Mouse (Mus musculus) ES-E14 (cell line): ENCODE data around the gene Eif5. TPM values are rescaled to one million over a fixed set of nuclear protein-coding genes. Genes with fewer than 3 reads are reported as not detected.

Experiments
- DNase-seq: peaks from one replicate; pipeline ENCODE4 v3.0.0-alpha.2; 2013; ENCODE audit warnings: low read depth, low spot score
- H3K27ac ChIP-seq: 2 replicates; pipeline ENCODE4 v1.5.1; 2012; ENCODE audit warnings: low read depth, mild to moderate bottlenecking, low read length, moderate library complexity, mixed read lengths; ENCODE audit not compliant: poor library complexity, insufficient read depth, severe bottlenecking
- H3K36me3 ChIP-seq: 2 replicates; pipeline ENCODE4 v1.6.1; 2012; ENCODE audit warnings: mild to moderate bottlenecking, low read length, moderate library complexity, mixed read lengths; ENCODE audit not compliant: control insufficient read depth, poor library complexity, insufficient read depth, severe bottlenecking
- H3K4me1 ChIP-seq, 2 experiments: fragments of 150-350 bp in 1 of 2; sonication (generic) in 1 of 2; 2 replicates each; pipeline ENCODE4 v1.6.1; 2012; ENCODE audit warnings: low read length in 2 of 2, mild to moderate bottlenecking in 1 of 2, mixed read lengths in 1 of 2; ENCODE audit not compliant: control insufficient read depth in 2 of 2, insufficient read depth in 2 of 2, poor library complexity in 1 of 2
- H3K4me3 ChIP-seq, 2 experiments: fragments of 150-350 bp in 1 of 2; sonication (generic) in 1 of 2; 2 replicates each; pipeline ENCODE4 v1.5.1; 2012; ENCODE audit warnings: low read length in 2 of 2, low read depth in 1 of 2, mild to moderate bottlenecking in 1 of 2, mixed read lengths in 1 of 2; ENCODE audit not compliant: insufficient read depth in 1 of 2, poor library complexity in 1 of 2, severe bottlenecking in 1 of 2
- H3K9ac ChIP-seq: 2 replicates; pipeline ENCODE4 v1.6.1; 2012; ENCODE audit warnings: low read depth, mild to moderate bottlenecking, low read length, mixed read lengths; ENCODE audit not compliant: poor library complexity, insufficient read depth, severe bottlenecking
- H3K9me3 ChIP-seq: fragments of 150-350 bp; sonication (generic); 2 replicates; pipeline ENCODE4 v1.6.1; 2012; ENCODE audit warnings: low read depth, mild to moderate bottlenecking, low read length; ENCODE audit not compliant: control insufficient read depth, insufficient read depth
- CHD2 ChIP-seq: IDR thresholded peaks from 2 replicates; pipeline ENCODE4 v1.6.1; 2014; ENCODE audit warnings: mild to moderate bottlenecking, low read depth, low read length, inconsistent platforms
- HCFC1 ChIP-seq: IDR thresholded peaks from 2 replicates; pipeline ENCODE4 v1.6.1; 2012; ENCODE audit warnings: low read length, inconsistent platforms, borderline replicate concordance; ENCODE audit not compliant: insufficient read depth
- MAFK ChIP-seq: IDR thresholded peaks from 2 replicates; pipeline ENCODE4 v1.6.1; 2014; ENCODE audit warnings: mild to moderate bottlenecking, low read depth, low read length, inconsistent platforms; ENCODE audit not compliant: insufficient read depth
- ZC3H11A ChIP-seq: IDR thresholded peaks from 2 replicates; pipeline ENCODE4 v1.6.1; 2012; ENCODE audit warnings: low read depth, mild to moderate bottlenecking, inconsistent platforms, low read length, borderline replicate concordance
- ZNF384 ChIP-seq: IDR thresholded peaks from 2 replicates; pipeline ENCODE4 v1.6.1; 2012; ENCODE audit warnings: low read depth, low read length, inconsistent platforms
- in situ Hi-C, 2 experiments: fragments of 600-800 bp; cut with MboI; formaldehyde crosslinking; loops; one replicate each; pipeline ENCODE4 v1.15.1; 2025; ENCODE audit warnings: low sequenced_read_pairs in 2 of 2, inconsistent platforms in 1 of 2; ENCODE audit not compliant: unreplicated experiment in 2 of 2
- total RNA-seq: library from RNA; depleted of rRNA; stranded (reverse); fragments of 300-350 nt; gene quantifications from 2 replicates; pipeline ENCODE4 v1.2.3, GENCODE M21; 2012

Eif5 gene
- total RNA-seq, 1 experiment, result 269 TPM

DNA sequence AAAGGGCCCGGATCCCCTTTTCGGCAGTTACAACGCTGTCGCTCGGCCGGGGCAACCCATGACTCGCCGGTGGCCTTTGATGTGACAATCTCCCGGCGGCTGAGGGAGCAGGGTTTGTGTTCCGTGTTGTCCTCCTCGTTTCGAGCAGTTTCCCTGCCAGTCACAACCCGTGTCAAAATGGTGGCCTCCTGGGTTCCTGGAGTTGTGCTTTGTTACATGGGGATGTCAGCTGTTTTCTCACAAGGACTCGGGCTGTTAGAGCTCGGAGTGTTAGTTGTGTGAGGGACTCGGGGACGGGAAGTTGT, 1.2 kb downstream of the Eif5 start:
- Histone ChIP-seq H3K4me1 (peaks cover 3 to 4% of the 10 kb centered on the region in 2 experiments; a peak in 2 of 4 replicates), H3K9me3 (no peaks in the 10 kb centered on the region), H3K4me3 (peak overlapping the region; percentile 85), H3K9ac (peak overlapping the region; percentile 97), H3K36me3 (peaks cover 41% of the 10 kb centered on the region), H3K27ac (peak overlapping the region; percentile 87)
- in situ Hi-C loops, result loop anchor here in 1 of 2 experiments (25.0 kb wide), 1 partner anchor 852 kb away; the partner anchor contains the start of gene 1700001K19Rik
- DNase-seq, result no peak
- TF ChIP-seq MAFK (no peak), ZNF384 (no peak), ZC3H11A (no peak), HCFC1 (no peak; the same call in 1 of the 2 replicates), CHD2 (no peak)

DNA sequence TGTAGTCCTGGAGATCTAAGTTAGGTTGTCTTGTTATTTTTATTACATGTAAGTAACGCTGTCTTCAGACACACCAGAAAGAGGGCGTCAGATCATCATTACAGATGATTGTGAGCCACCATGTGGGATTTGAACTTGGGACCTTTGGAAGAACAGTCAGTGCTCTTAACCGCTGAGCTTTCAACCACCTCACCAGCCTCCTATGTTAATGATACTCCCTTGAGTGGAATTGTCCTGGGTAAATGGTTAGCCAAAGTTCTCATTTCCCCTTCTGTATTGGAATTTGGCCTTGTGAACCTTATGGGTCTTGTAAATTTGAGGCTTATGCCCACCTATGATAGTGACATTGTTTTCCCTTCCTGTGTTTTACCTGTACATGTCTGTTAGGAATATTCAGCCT, 9.3 kb downstream of the Eif5 start:
- no peaks in the 10 kb centered on the region for H3K9me3 ChIP-seq
- DNase-seq, result no peak
- TF ChIP-seq HCFC1 (no peak), ZC3H11A (no peak), CHD2 (no peak), MAFK (no peak), ZNF384 (no peak)
- peaks cover 20% of the 10 kb centered on the region for H3K36me3 ChIP-seq
- H3K27ac ChIP-seq, result no peak overlapping the region
- H3K4me3 ChIP-seq, result no peak overlapping the region
- no peak overlapping the region for H3K9ac ChIP-seq
- H3K4me1 ChIP-seq, result no peaks in the 10 kb centered on the region; a peak in 1 of 4 replicates
- in situ Hi-C loops, result loop anchor here in 1 of 2 experiments (25.0 kb wide), 1 partner anchor 860 kb away; the partner anchor contains the start of gene 1700001K19Rik

GRCm38 (mm10) chr12:111548555-111549289, 10.9 kb downstream of the Eif5 start:
- Histone ChIP-seq H3K4me1 (no peaks in the 10 kb centered on the region; a peak in 1 of 4 replicates), H3K9ac (no peak overlapping the region), H3K27ac (no peak overlapping the region), H3K36me3 (peaks cover 7% of the 10 kb centered on the region; the same call in 1 of the 2 replicates), H3K4me3 (no peak overlapping the region), H3K9me3 (no peaks in the 10 kb centered on the region)
- no peak for DNase-seq
- in situ Hi-C loops, result loop anchor here in 1 of 2 experiments (25.0 kb wide), 1 partner anchor 861 kb away; the partner anchor contains the start of gene 1700001K19Rik
- TF ChIP-seq CHD2, result no peak
- TF ChIP-seq ZNF384, result no peak
- no peak for TF ChIP-seq ZC3H11A
- TF ChIP-seq HCFC1, result no peak
- no peak for TF ChIP-seq MAFK

DNA sequence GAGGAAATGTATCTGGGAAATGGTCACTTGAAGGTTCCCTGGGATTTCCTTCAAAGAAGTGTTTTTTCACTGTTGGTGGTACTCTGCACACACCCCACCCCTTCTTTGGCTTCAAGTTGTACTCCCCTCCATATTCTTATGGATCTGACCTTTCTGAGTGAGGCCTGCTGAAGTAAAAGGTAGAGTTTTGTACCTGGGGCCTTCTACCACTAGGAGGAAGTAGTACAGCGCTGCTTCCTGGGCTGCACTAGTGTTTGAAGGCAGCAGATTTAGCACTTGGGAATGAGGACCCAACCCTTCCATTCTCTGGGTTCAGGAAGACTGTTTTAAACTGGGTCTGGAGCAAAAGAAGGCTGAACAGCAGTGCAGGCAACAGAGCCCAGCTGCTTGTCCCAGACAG, 12.9 kb downstream of the Eif5 start:
- no peak for TF ChIP-seq ZNF384
- TF ChIP-seq CHD2, result no peak
- TF ChIP-seq MAFK, result no peak
- TF ChIP-seq HCFC1, result no peak
- TF ChIP-seq ZC3H11A, result no peak
- Histone ChIP-seq H3K27ac (no peak overlapping the region), H3K4me3 (no peak overlapping the region), H3K9me3 (no peaks in the 10 kb centered on the region), H3K9ac (no peak overlapping the region), H3K4me1 (no peaks in the 10 kb centered on the region; a peak in 1 of 4 replicates), H3K36me3 (peaks cover 6% of the 10 kb centered on the region; the same call in 1 of the 2 replicates)
- in situ Hi-C loops, result no loop called here
- no peak for DNase-seq

- Histone ChIP-seq H3K36me3 (peaks cover 2% of the 10 kb centered on the region; the same call in 1 of the 2 replicates), H3K4me1 (peaks cover 0 to 3% of the 10 kb centered on the region in 2 experiments; a peak in 1 of 4 replicates), H3K9ac (no peak overlapping the region), H3K9me3 (no peaks in the 10 kb centered on the region), H3K4me3 (no peak overlapping the region), H3K27ac (no peak overlapping the region)
- DNase-seq, result no peak
- in situ Hi-C loops, result no loop called here
- no peak for TF ChIP-seq ZC3H11A
- TF ChIP-seq CHD2, result no peak
- no peak for TF ChIP-seq HCFC1
- no peak for TF ChIP-seq ZNF384
- no peak for TF ChIP-seq MAFK
Observed at GRCm38 (mm10) chr12:111552342-111552741, 14.5 kb downstream of the Eif5 start.
